Mouse (Mus musculus): ENCODE results near the gene Slc4a3. TPM values are rescaled to one million over a fixed set of nuclear protein-coding genes. Genes with fewer than 3 reads are reported as not detected.
A peak's percentile ranks its signal among the peaks of the same experiment; 100 is the strongest.

The Slc4a3 gene
- total RNA-seq, 2 experiments from 2014 or later = 175 to 178 TPM

GRCm38 (mm10) chr1:75519576-75519975 lies 26.5 kb upstream of the Slc4a3 start:
- DNase-seq (ENCODE audit: low spot score in 2 of 2) = no peak

GRCm38 (mm10) chr1:75521321-75522031 lies 24.6 kb upstream of the Slc4a3 start, which contains the start of gene Stk11ip:
Stk11ip (plus strand) TSS chr1:75521529.
- DNase-seq (ENCODE audit: low spot score in 2 of 2) = peak; percentile 89 to 91

GRCm38 (mm10) chr1:75524679-75525078 lies 21.4 kb upstream of the Slc4a3 start:
- DNase-seq (ENCODE audit: low spot score in 2 of 2) = no peak

- no peak for DNase-seq (ENCODE audit: low spot score in 2 of 2)
Observed at GRCm38 (mm10) chr1:75530546-75530945, 15.5 kb upstream of the Slc4a3 start.

DNA sequence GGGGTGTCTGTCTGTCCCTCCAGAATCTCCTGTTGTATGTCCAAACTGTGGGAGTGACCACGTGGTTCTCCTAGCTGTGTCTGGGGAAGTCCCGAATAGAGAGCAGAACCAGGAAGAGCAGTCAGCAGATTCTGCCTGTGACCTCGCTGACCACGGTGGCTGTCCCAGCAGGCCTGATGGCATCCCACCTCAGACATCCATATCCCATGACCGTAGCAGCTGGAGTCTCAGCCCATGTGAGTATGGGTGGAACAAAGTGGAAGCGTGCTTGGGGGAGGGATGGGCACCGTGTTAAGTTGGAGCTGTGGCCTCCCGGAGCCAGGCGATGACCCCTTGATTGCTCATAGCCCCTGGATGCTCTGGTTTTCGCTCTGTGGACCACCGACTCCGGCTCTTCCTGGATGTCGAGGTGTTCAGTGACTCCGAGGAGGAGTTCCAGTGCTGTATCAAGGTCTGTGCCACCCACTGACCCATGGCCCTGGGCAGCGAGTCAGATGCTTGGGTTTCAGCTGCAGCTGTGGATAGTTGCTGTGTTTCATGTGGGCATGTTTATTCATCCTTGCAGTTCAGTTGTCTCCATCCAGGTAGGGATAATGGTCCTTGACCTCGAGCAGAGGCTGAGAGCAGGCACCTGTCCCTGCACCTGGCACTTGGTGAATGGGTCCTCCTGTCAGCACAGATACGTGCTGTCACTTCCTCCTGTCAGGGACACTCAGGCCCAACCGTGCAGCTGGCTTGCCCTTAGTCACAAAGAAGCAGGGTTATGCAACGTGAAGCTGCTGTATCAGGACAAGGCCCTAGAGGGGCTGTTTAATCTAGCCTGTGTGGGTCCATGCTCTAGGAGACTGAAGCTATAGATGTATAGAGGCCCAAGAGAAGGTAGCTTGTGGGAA lies 13.5 kb upstream of the Slc4a3 start:
- no peak for DNase-seq (ENCODE audit: low spot score in 2 of 2)

DNA sequence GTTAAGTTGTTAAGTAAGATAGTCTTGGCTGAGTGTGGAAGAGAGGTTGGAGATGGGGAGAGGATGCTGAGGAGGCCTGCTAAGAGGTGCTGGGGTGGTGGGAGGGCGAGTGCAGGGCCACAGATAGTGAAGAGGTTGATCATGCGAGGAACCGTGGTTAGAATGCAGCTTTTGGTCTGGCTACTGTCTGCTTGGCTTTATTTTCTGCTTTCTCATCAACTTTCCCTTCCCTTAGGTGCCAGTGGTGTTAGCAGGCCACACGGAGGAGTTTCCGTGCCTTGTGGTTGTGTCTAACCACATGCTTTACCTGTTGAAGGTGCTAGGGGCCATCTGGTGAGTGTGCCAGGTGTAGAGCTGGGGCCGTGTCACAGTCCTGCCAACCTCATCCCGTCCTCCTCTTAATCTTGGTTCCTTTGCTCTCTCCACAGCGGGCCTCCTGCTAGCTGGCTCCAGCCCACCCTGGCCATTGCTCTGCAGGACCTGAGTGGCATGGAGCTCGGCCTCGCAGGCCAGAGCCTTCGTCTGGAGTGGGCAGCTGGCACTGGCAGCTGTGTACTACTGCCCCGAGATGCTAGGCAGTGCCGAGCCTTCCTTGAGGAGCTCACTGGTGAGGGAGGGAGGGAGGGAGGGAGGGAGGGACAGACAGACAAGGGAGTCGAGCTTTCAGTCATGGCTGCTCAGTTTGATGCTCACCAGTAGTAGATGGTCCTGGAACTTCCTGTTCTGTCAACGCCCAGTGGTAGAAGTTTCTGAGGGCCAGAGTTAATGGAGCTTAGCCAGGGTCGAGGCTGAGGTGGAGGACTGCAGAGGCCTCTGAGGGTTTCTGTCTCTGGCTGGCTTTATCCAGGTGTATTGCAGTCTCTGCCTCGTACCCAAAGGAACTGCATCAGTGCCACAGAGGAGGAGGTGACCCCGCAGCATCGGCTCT lies 12.5 kb upstream of the Slc4a3 start:
- no peak for DNase-seq (ENCODE audit: low spot score in 2 of 2)

GRCm38 (mm10) chr1:75537587-75537986 lies 8.5 kb upstream of the Slc4a3 start:
- DNase-seq (ENCODE audit: low spot score in 2 of 2) = no peak

DNA sequence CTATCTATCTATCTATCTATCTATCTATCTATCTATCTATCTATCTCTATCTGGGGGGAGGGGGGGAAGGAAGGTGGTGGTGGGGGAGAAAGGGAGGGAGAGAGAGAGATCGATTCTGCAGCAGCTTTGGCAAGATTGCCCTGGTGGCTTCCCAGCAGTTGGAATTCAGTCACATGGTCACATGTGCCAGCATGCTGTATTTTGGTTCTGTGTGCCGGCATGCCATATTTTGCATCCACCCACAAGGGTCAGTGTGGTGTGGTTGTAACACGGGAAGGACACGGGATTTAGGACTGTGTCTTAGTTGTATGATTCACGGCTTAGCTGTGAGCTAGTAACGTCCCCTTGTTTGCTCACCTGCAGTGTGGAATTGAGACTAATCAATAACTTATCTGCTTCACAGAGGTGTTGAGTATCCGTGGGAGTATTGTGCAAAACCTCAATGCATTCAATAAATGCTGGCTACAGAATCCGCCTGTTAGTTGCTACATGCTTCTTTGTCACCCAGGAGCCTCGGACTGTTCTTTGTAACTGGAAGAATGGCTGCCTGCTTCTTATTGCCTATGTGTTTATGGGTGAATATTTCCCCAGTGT lies 7.4 kb upstream of the Slc4a3 start:
- DNase-seq (ENCODE audit: low spot score in 2 of 2) = no peak

GRCm38 (mm10) chr1:75541496-75541895 lies 4.6 kb upstream of the Slc4a3 start:
- no peak for DNase-seq (ENCODE audit: low spot score in 2 of 2)

GRCm38 (mm10) chr1:75544351-75544750 lies 1.7 kb upstream of the Slc4a3 start:
- DNase-seq (ENCODE audit: low spot score in 2 of 2) = no peak

- no peak for DNase-seq (ENCODE audit: low spot score in 2 of 2)
Observed at GRCm38 (mm10) chr1:75547351-75547750, 1.3 kb downstream of the Slc4a3 start.

DNA sequence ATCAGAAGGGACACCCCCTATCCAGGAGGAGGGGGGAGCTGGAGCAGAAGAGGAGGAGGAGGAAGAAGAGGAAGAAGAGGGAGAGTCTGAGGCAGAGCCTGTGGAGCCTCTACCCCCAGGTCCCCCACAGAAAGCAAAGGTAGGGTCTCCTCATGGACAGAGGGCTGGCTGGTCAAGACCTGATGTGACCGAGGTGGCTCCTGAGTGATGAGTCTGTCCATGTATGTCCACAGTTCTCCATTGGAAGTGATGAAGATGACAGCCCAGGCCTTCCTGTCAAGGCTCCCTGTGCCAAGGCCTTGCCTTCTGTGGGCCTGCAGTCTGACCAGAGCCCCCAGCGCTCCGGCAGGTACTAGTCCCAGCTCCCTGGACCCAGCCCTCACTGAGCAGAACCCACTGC lies 2.0 kb downstream of the Slc4a3 start:
- no peak for DNase-seq (ENCODE audit: low spot score in 2 of 2)

DNA sequence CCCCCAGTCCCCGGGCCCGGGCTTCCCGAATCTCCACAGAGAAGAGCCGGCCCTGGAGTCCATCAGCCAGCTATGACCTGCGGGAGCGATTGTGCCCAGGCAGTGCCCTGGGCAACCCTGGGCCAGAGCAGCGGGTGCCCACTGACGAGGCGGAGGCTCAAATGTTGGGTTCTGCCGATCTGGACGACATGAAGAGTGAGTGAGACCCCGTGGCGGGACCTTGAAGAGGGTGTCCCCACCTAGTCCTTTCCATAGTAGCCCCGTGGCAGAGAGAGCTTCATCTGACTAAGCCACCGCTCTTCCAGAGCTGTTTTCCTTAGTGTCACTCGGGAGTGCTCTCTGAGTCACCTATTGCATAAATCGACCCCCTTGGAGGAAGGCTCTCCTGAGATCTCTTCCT lies 2.8 kb downstream of the Slc4a3 start:
- no peak for DNase-seq (ENCODE audit: low spot score in 2 of 2)

DNA sequence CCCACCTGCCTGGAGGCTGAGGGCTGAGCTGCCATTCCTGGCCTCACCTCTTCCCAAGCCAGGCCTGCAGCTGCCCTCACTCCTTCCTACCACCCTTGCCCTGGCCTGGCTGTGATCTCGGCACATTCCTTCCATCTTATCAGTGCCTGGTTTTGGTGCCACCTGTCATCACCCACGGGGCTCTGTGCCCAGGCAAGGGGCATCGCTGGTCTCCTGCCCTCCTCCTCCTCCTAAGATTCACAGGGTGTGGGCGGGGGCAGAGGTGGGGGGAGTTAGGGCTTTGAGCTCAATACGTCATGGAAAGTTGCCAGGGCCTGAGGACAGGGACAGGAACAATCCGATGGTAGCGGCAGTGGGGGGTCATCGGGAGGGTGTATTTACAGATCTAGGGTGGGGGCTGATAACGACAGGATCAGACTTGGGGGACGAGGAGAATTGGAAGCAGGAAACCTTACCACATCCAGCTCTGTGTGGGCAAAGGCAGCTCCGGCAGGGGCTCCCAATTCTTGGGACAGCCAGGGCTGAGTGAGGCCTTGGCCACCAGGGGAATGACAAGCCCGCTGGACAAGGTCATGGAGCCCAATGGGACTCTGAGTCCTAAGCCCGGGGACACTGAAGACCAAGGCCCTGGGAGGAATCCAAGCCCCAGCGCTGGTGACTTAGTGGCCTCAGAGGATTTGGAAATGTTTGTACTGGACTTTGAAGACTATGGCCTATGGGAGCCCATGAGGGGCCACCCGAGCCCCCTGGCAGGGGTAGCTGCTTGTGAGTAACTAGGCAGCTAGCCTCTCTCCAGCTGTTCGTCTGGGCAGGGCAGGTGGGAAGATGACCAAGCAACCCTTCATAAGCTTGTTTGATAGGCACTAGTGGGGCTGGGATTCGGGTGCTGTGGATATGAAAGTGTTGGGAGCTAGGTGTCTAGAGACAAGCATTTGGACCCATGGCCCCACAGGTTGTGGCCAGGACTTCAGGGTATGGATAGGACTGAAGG lies 3.5 kb downstream of the Slc4a3 start:
- DNase-seq (ENCODE audit: low spot score in 2 of 2) = no peak

- DNase-seq (ENCODE audit: low spot score in 2 of 2) = no peak
Observed at GRCm38 (mm10) chr1:75550586-75550985, 4.5 kb downstream of the Slc4a3 start.

GRCm38 (mm10) chr1:75555680-75556079 lies 9.6 kb downstream of the Slc4a3 start:
- no peak for DNase-seq (ENCODE audit: low spot score in 2 of 2)

GRCm38 (mm10) chr1:75556143-75556781 lies 10.2 kb downstream of the Slc4a3 start:
- no peak for DNase-seq (ENCODE audit: low spot score in 2 of 2)

DNA sequence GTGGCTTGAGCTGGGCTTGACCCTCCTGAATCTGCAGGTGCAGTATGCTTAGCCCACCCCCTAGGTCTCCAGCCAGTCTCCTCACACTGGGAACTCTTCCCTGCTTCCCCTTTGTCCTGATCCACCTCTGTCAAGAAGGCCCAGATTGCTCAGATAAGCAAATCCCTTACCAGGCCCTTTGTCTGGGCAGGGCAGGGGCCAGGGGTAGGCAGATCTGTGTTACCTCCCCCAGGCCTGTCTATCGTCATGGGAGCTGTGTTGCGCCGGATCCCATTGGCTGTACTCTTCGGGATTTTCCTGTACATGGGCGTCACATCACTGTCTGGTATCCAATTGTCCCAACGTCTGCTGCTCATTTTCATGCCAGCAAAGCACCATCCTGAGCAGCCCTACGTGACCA lies 11.0 kb downstream of the Slc4a3 start:
- no peak for DNase-seq (ENCODE audit: low spot score in 2 of 2)
